Mouse (Mus musculus) neural tube, embryonic 11.5 days (tissue): Measurements from ENCODE around the gene Dpep1. TPM values are rescaled to one million over a fixed set of nuclear protein-coding genes. Genes with fewer than 3 reads are reported as not detected.
"Not testable (repeated sequence)": the region's sequence is repeated elsewhere in the genome, so short reads cannot be mapped to it uniquely, and the experiment has no call there.

ENCODE experiments used
- ATAC-seq: fragments of 200-750 bp; cut with Nextera tagmentation; 2 replicates; pipeline ENCODE4 v1.8.0; 2017; ENCODE audit warnings: moderate number of reproducible peaks, mild to moderate bottlenecking, moderate TSS enrichment, moderate library complexity; ENCODE audit not compliant: insufficient read depth, low FRiP score, low TSS enrichment
- DNase-seq: peaks from one replicate; pipeline ENCODE4 v3.0.0-alpha.2; 2015; ENCODE audit warnings: low spot score
- H3K27ac ChIP-seq: fragments of 300-500 bp; sonication (generic); 2 replicates; pipeline ENCODE4 v1.5.1; 2014; ENCODE audit warnings: low read depth, mild to moderate bottlenecking, low read length
- H3K27me3 ChIP-seq: fragments of 300-500 bp; sonication (generic); 2 replicates; pipeline ENCODE4 v1.6.1; 2014; ENCODE audit warnings: mild to moderate bottlenecking, low read length, mixed read lengths; ENCODE audit not compliant: control insufficient read depth, insufficient read depth
- H3K36me3 ChIP-seq: fragments of 300-500 bp; sonication (generic); 2 replicates; pipeline ENCODE4 v1.6.1; 2014; ENCODE audit warnings: mild to moderate bottlenecking, low read length, moderate library complexity, mixed read lengths; ENCODE audit not compliant: control insufficient read depth, insufficient read depth
- H3K4me1 ChIP-seq: fragments of 300-500 bp; sonication (generic); 2 replicates; pipeline ENCODE4 v1.6.1; 2014; ENCODE audit warnings: low read length, mixed read lengths; ENCODE audit not compliant: control insufficient read depth, insufficient read depth
- H3K4me2 ChIP-seq: fragments of 300-500 bp; sonication (generic); 2 replicates; pipeline ENCODE4 v1.6.1; 2014; ENCODE audit warnings: low read depth, mild to moderate bottlenecking, moderate library complexity
- H3K4me3 ChIP-seq: fragments of 300-500 bp; sonication (generic); 2 replicates; pipeline ENCODE4 v1.5.1; 2014; ENCODE audit warnings: low read depth, low read length
- H3K9ac ChIP-seq: fragments of 300-500 bp; sonication (generic); 2 replicates; pipeline ENCODE4 v1.6.1; 2014; ENCODE audit warnings: mild to moderate bottlenecking, low read length
- H3K9me3 ChIP-seq: fragments of 300-500 bp; sonication (generic); 2 replicates; pipeline ENCODE4 v1.6.1; 2016; ENCODE audit warnings: low read length; ENCODE audit not compliant: control insufficient read depth
- WGBS: fragments of 180-500 bp; shearing (Covaris S2); extraction: QIAGEN DNeasy Blood & Tissue Kit; methylation state at CpG from one replicate; pipeline ENCODE4 v1.1.7; 2014; 5-methylcytosine and 5-hydroxymethylcytosine counted together
- polyA plus RNA-seq: library from polyadenylated mRNA; unstranded; fragments of >200 nt; fragmentation: Nextera tagmentation; extraction: Ambion mirVana; gene quantifications from 2 replicates; pipeline ENCODE4 v1.2.1, GENCODE M21; 2014

Gene Dpep1
- polyA plus RNA-seq, 1 experiment from 2014 or later = 1.3 TPM

DNA sequence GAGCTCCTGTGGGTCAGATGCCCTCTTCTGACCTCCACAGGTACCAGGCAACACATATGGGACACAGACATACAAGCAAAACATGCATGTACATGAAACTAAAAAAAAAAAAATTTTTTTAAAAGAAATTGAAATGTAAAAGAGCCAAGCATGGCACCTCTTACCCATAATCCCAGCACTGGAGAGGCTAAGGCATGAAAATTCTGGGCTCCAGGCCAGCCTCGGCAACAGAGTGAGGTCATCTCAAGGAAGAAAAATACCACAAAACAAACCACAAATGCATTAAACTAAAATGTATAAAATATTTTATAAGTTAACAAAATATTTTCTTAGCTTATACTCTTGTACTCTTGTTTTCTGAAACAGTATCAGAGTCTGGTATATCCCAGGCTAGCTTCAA lies 34.9 kb downstream of the Dpep1 start:
- no peak overlapping the region for H3K4me2 ChIP-seq
- H3K4me1 ChIP-seq = peaks cover 3% of the 10 kb centered on the region; the same call in 1 of the 2 replicates
- DNase-seq = no peak
- 84% methylated on average over 1 of the region's 1 CpGs for WGBS
- no peak overlapping the region for H3K9ac ChIP-seq
- no peaks in the 10 kb centered on the region for H3K9me3 ChIP-seq
- H3K27me3 ChIP-seq = no peaks in the 10 kb centered on the region
- ATAC-seq = no peak
- H3K4me3 ChIP-seq = no peak overlapping the region
- H3K36me3 ChIP-seq = no peaks in the 10 kb centered on the region
- H3K27ac ChIP-seq = no peak overlapping the region

DNA sequence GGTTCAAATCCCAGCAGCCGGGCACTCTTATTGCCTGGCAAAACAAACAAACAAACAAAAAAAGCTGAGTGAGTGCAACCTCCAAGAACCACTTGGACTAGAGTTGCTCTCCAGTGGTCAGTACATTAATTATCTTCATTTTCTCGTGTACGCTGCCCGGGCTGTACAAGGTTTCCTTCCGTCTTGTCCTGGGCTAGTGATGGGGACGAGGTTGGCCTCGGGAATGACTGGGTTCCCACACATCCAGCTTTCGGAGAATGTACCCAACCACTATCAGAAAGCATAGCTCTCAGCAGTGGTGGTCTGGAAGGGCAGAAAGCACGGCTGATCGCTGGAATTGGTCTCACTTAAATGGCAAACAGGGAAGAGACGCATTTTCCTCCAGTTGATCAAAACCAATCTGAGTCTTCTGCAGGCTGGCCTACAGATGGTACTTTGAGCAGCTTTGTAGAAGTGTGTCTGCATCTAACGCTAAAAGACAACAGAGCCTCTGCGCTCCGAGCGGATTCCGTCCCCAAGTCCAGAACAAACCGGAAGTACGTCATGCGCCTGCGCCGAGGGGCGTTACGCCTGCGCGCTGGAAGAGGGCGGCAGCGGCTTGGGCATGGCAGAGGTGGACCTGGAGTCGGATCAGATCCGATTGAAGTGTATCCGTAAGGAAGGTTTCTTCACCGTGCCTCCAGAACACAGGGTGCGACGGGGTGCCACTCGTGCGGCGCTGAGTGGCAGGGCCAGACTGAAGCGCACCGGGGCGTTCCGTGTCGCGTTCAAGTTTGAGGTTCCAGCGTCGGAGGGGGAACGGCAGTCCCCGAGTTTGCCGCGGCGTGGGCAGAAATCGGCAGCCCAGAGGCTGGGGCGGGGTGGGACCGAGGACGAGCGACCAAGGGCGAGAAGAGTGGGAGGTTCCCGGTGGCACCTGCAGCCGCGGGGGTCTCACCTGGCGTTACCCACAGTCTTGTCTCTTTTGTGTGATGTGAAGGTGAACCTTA lies 38.5 kb downstream of the Dpep1 start, which contains the start of gene Cdk10:
Cdk10 (plus strand) TSS at position 565 of the 989 bp plus-strand sequence.
- Histone ChIP-seq H3K9me3 (no peaks in the 10 kb centered on the region), H3K27me3 (no peaks in the 10 kb centered on the region), H3K9ac (peak within 1 kb of the TSS; percentile 75), H3K36me3 (peaks cover 5% of the 10 kb centered on the region; the same call in 1 of the 2 replicates), H3K4me3 (peak within 1 kb of the TSS; percentile 88), H3K4me2 (peak within 1 kb of the TSS; percentile 54), H3K27ac (peak within 1 kb of the TSS; percentile 67), H3K4me1 (peaks cover 3% of the 10 kb centered on the region; the same call in 1 of the 2 replicates)
- ATAC-seq (peak; percentile 69), DNase-seq (peak; percentile 93)
- WGBS = 4% methylated on average over 59 of the region's 59 CpGs

DNA sequence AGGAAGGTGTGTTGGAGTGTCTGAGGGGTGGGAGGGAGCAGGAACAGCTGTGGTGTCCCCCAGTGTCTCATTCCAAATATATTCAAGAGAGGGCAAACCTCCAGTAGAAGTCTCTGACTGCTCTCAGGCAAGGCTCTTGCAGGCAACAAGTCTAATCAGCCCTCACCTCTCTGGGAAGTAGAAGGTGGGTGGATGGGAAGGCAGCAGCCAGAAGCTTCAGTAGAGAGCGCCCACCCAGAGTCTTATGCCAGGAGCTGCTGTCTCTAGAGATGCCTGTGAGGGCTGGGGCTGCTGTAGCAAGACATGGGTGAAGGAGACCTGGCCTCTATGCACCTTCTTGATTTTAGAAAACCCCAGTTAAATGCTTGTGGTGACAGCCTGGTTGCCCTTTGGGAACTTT lies 42.4 kb downstream of the Dpep1 start:
- no peak overlapping the region for H3K27ac ChIP-seq
- no peak for DNase-seq
- H3K9ac ChIP-seq = no peak overlapping the region
- H3K36me3 ChIP-seq = peaks cover 5% of the 10 kb centered on the region; the same call in 1 of the 2 replicates
- H3K9me3 ChIP-seq = no peaks in the 10 kb centered on the region
- no peaks in the 10 kb centered on the region for H3K27me3 ChIP-seq
- H3K4me2 ChIP-seq = no peak overlapping the region
- no peak overlapping the region for H3K4me3 ChIP-seq
- 93% methylated on average over 1 of the region's 1 CpGs for WGBS
- no peak for ATAC-seq
- H3K4me1 ChIP-seq = peaks cover 3% of the 10 kb centered on the region; the same call in 1 of the 2 replicates

DNA sequence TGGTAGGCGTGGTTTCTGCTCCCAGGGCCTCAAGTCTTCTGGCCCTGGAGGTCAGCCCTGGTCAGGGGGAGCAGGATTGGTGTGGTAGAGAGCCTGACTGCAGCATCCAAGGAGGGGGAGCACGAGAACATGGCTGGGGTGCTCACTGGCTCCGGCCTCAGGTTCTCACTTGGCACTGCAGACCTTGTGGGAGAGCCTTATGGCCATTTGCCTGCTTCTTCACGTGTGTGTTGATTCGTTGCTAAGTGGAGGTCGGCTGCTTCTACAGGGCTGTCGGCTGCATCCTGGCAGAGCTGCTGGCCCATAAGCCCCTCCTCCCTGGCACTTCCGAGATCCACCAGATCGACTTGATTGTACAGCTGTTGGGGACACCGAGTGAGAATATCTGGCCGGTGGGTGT lies 44.3 kb downstream of the Dpep1 start:
- H3K27me3 ChIP-seq, H3K36me3 ChIP-seq, ATAC-seq, H3K27ac ChIP-seq, H3K4me1 ChIP-seq, H3K9ac ChIP-seq, H3K4me3 ChIP-seq, H3K9me3 ChIP-seq, DNase-seq, H3K4me2 ChIP-seq: not testable (repeated sequence)
- WGBS = 81% methylated on average over 9 of the region's 11 CpGs

DNA sequence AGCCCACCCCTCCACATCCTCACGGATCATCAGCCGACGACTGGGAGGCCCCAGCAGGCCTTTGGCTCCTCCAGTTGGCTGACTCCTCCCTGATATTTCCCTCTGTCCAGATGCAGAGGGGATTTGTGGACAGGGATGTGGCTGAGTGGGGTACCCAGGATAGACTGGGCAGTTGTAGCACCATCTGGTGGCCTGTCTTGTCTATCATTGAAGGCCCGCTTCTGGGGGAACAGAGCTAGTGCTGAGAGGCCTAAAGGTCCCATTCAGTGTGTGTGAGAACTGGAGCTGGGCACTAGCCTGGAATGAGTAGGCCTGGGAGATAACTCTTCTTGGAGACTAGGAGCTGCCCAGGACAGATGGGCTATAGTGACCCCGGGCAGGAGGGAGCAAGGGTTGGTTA lies 45.7 kb downstream of the Dpep1 start:
- Histone ChIP-seq H3K27me3 (peaks cover 14% of the 10 kb centered on the region), H3K4me1 (peaks cover 9% of the 10 kb centered on the region; the same call in 1 of the 2 replicates), H3K27ac (no peak overlapping the region), H3K9me3 (no peaks in the 10 kb centered on the region), H3K4me3 (no peak overlapping the region), H3K36me3 (peaks cover 5% of the 10 kb centered on the region; the same call in 1 of the 2 replicates), H3K9ac (no peak overlapping the region), H3K4me2 (no peak overlapping the region)
- ATAC-seq = no peak
- WGBS = 43% methylated on average over 5 of the region's 5 CpGs
- no peak for DNase-seq

DNA sequence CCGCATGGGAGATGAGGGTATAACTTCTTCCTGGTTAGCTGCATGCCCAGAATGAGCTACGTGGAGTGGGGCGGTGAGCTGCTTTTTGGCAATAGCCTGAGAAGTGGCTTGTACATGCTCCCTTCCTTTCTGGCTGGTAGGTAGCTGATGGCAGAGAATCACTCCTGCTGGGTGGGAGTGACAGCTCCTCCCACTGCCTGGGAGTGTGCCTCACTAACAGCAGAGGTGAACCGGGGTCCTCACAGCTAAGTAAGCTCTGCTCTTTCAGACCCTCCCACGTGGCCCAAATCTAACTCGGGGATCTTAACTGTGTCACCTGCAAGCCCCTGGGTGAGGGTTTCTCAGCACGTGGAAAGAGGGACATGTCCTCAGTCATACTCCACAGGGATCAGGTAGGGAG lies 46.5 kb downstream of the Dpep1 start:
- no peaks in the 10 kb centered on the region for H3K9me3 ChIP-seq
- 21% methylated on average over 7 of the region's 7 CpGs for WGBS
- H3K4me2 ChIP-seq = no peak overlapping the region
- ATAC-seq (no peak), DNase-seq (no peak)
- H3K4me1 ChIP-seq = peaks cover 9% of the 10 kb centered on the region; the same call in 1 of the 2 replicates
- H3K36me3 ChIP-seq = peaks cover 3% of the 10 kb centered on the region; the same call in 1 of the 2 replicates
- H3K27me3 ChIP-seq = peaks cover 14% of the 10 kb centered on the region
- H3K27ac ChIP-seq = no peak overlapping the region
- H3K4me3 ChIP-seq = no peak overlapping the region
- peak overlapping the region; percentile 18; the same call in 1 of the 2 replicates for H3K9ac ChIP-seq

- peaks cover 3% of the 10 kb centered on the region; the same call in 1 of the 2 replicates for H3K36me3 ChIP-seq
- DNase-seq = no peak
- H3K4me2 ChIP-seq = no peak overlapping the region
- no peak for ATAC-seq
- WGBS = 57% methylated on average over 13 of the region's 13 CpGs
- H3K4me1 ChIP-seq = peaks cover 9% of the 10 kb centered on the region; the same call in 1 of the 2 replicates
- H3K27ac ChIP-seq = no peak overlapping the region
- H3K27me3 ChIP-seq = peaks cover 14% of the 10 kb centered on the region
- H3K9ac ChIP-seq = no peak overlapping the region
- no peaks in the 10 kb centered on the region for H3K9me3 ChIP-seq
- no peak overlapping the region for H3K4me3 ChIP-seq
Observed at GRCm38 (mm10) chr8:123233300-123233699, 47.3 kb downstream of the Dpep1 start.

DNA sequence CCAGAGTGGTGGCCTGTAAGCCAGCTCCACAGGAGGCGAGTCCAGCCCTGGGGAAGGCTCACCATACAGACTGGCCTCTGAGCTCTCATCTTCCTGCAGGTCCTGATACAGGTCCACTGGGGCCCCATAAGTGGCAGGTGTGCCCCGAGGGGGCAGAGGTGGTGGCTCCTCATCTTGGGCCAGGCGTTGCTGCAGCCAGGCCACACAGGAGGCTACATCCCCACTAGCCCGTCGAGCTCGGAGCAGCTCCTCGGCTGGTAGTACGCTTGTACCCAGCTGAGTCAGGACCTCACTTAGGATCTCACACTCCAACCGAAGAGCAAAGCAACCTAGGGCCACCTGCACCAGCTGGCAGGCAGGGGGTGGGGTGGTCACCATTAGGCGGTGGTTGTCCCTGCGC lies 47.7 kb downstream of the Dpep1 start:
- 80% methylated on average over 11 of the region's 11 CpGs for WGBS
- H3K27ac ChIP-seq = no peak overlapping the region
- H3K9me3 ChIP-seq = no peaks in the 10 kb centered on the region
- no peak overlapping the region for H3K9ac ChIP-seq
- no peak overlapping the region for H3K4me3 ChIP-seq
- H3K36me3 ChIP-seq = peaks cover 3% of the 10 kb centered on the region; the same call in 1 of the 2 replicates
- peaks cover 14% of the 10 kb centered on the region for H3K27me3 ChIP-seq
- no peak overlapping the region for H3K4me2 ChIP-seq
- ATAC-seq (no peak), DNase-seq (no peak)
- H3K4me1 ChIP-seq = peaks cover 9% of the 10 kb centered on the region; the same call in 1 of the 2 replicates
